ENCODE assay signal across 1 mouse cellular context in the genomic region with DNA sequence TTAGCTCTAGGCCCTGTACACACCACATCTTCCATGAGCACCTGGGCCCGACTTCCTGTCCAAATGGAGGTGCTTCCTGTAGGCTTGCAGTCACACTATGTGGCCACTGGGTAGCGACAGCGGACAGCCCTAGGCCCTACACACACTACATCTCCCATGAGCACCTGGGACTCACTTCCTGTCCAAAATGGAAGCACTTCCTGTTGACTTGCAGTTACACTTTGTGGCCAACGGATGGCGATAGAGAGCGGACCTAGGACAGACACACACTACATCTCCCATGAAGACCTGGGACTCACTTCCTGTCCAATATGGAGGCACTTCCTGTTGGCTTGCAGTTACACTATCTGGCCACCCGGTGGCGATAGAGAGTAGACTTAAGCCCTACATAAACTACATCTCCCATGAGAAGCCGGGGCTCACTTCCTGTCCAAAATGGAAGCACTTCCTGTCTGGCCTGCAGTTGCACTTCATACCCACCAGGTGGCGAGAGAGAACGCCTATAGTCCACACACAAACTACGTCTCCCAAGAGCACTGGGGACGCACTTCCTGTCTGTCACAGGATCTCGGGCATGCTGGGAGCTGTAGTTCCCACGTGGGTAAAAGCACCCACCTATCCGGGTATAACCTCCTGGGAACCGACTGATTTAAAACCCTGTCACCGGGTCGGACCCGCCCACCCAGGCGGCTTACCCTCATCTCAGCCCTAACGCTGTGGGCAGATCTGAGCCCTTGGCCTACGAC.
TF ChIP-seq lines count a peak whose summit lies in the region.

No protein-coding gene starts in this region.

TF ChIP-seq in MEL, 35 proteins besides CTCF, POLR2A, EP300 and RAD21 (continued from another document):
- no peak for TF ChIP-seq BHLHE40 (IDR thresholded peaks at IDR 0.05; ENCODE audit: borderline replicate concordance, low read depth, low read length)
- TF ChIP-seq MYC (IDR thresholded peaks at IDR 0.05; ENCODE audit: low read depth, low read length): peak; percentile 93
- TF ChIP-seq MAX (IDR thresholded peaks at IDR 0.05; ENCODE audit: low read length): no peak; the same call in 1 of the 2 replicates
